Mouse (Mus musculus) heart, adult 2 months (tissue): ENCODE measurements around the gene Slc38a6. TPM values are rescaled to one million over a fixed set of nuclear protein-coding genes. Genes with fewer than 3 reads are reported as not detected.

Source experiments
- DNase-seq, 2 experiments: peaks; one replicate each; pipeline ENCODE4 v3.0.0; 2021
- H3K27ac ChIP-seq: fragments of 200-600 bp; 2 replicates; pipeline ENCODE4 v1.8.1; 2022
- H3K27me3 ChIP-seq: fragments of 200-500 bp; 2 replicates; pipeline ENCODE4 v1.6.1; 2012; ENCODE audit warnings: mild to moderate bottlenecking, low read length, inconsistent platforms, mixed read lengths; ENCODE audit not compliant: control insufficient read depth, insufficient read depth
- H3K36me3 ChIP-seq: fragments of 200-500 bp; 2 replicates; pipeline ENCODE4 v1.6.1; 2012; ENCODE audit warnings: low read length, inconsistent platforms; ENCODE audit not compliant: control insufficient read depth, insufficient read depth
- H3K4me1 ChIP-seq: fragments of 200-500 bp; 2 replicates; pipeline ENCODE4 v1.6.1; 2011; ENCODE audit warnings: low read length; ENCODE audit not compliant: control insufficient read depth, insufficient read depth
- H3K4me3 ChIP-seq: fragments of 200-600 bp; 2 replicates; pipeline ENCODE4 v1.8.1; 2022
- H3K79me2 ChIP-seq: fragments of 200-500 bp; replicated peaks from 2 replicates; pipeline ENCODE4 v1.6.1; 2012; ENCODE audit warnings: mild to moderate bottlenecking, inconsistent platforms, low read length, moderate library complexity, mixed read lengths; ENCODE audit not compliant: control insufficient read depth, insufficient read depth
- H3K9ac ChIP-seq: fragments of 200-500 bp; 2 replicates; pipeline ENCODE4 v1.6.1; 2012; ENCODE audit warnings: low read depth, mild to moderate bottlenecking, control low read depth, inconsistent platforms, low read length, mixed read lengths
- CTCF ChIP-seq: fragments of 200-600 bp; IDR thresholded peaks from 2 replicates; pipeline ENCODE4 v1.8.1; 2022; ENCODE audit warnings: antibody characterized with exemption, mild to moderate bottlenecking, moderate library complexity
- EP300 ChIP-seq: fragments of 200-500 bp; IDR thresholded peaks from 2 replicates; pipeline ENCODE4 v1.6.1; 2011; ENCODE audit warnings: low read depth, low read length, control low read depth; ENCODE audit not compliant: insufficient read depth
- POLR2A ChIP-seq: fragments of 200-500 bp; IDR thresholded peaks from 2 replicates; pipeline ENCODE4 v1.6.1; 2011; ENCODE audit warnings: mild to moderate bottlenecking, low read depth, low read length, control low read depth; ENCODE audit not compliant: insufficient read depth
- whole genome bisulfite sequencing: fragments of 180-500 bp; shearing (Covaris S2); methylation state at CpG from one replicate; pipeline ENCODE4 v1.1.7; 2018; 5-methylcytosine and 5-hydroxymethylcytosine counted together
- intact Hi-C: fragments of 180-260 bp; cut with DNase I; formaldehyde crosslinking; loops from one replicate; pipeline ENCODE4 v1.15.1; 2025
- polyA plus RNA-seq: library from polyadenylated mRNA; depleted of rRNA; stranded (reverse); fragments of >200 nt; gene quantifications from 2 replicates; pipeline ENCODE4 v1.2.3, GENCODE M21; 2012
- total RNA-seq, 2 experiments: library from RNA; stranded (reverse); gene quantifications; 2 replicates each; pipeline ENCODE4 v1.2.3; 2021

Gene Slc38a6
- total and polyA plus RNA-seq, 3 experiments = 3.8 to 8.0 (median 4.0) TPM

- Histone ChIP-seq H3K27ac (peak overlapping the region; percentile 36; the same call in 1 of the 2 replicates), H3K27me3 (no peaks in the 10 kb centered on the region), H3K79me2 (no peaks in the 10 kb centered on the region), H3K4me1 (peaks cover 14% of the 10 kb centered on the region), H3K4me3 (no peak overlapping the region), H3K36me3 (no peaks in the 10 kb centered on the region), H3K9ac (no peak overlapping the region)
- TF ChIP-seq CTCF (no peak), EP300 (no peak), POLR2A (no peak)
- no peak for DNase-seq
- 53% methylated on average over 7 of the region's 7 CpGs for WGBS
- intact Hi-C loops = no loop called here
Measured at GRCm38 (mm10) chr12:73381452-73381851, 94.9 kb downstream of the Slc38a6 start.

GRCm38 (mm10) chr12:73382290-73383178, 96.0 kb downstream of the Slc38a6 start:
- Histone ChIP-seq H3K9ac (no peak overlapping the region), H3K4me3 (no peak overlapping the region), H3K27ac (no peak overlapping the region; the same call in 1 of the 2 replicates), H3K36me3 (no peaks in the 10 kb centered on the region), H3K4me1 (peaks cover 21% of the 10 kb centered on the region), H3K79me2 (no peaks in the 10 kb centered on the region), H3K27me3 (no peaks in the 10 kb centered on the region)
- 84% methylated on average over 12 of the region's 12 CpGs for WGBS
- intact Hi-C loops = no loop called here
- no peak for TF ChIP-seq CTCF
- no peak for TF ChIP-seq EP300
- no peak for TF ChIP-seq POLR2A
- no peak for DNase-seq

GRCm38 (mm10) chr12:73383179-73383510, 96.6 kb downstream of the Slc38a6 start:
- no peaks in the 10 kb centered on the region for H3K79me2 ChIP-seq
- H3K27ac ChIP-seq = peak overlapping the region; percentile 23; the same call in 1 of the 2 replicates
- intact Hi-C loops = no loop called here
- 40% methylated on average over 5 of the region's 5 CpGs for WGBS
- H3K4me3 ChIP-seq = no peak overlapping the region
- no peaks in the 10 kb centered on the region for H3K27me3 ChIP-seq
- DNase-seq = no peak
- peaks cover 21% of the 10 kb centered on the region for H3K4me1 ChIP-seq
- no peak overlapping the region for H3K9ac ChIP-seq
- no peaks in the 10 kb centered on the region for H3K36me3 ChIP-seq
- TF ChIP-seq EP300 = 0 out of 2 replicates have a peak, but pooled peaks have one; percentile 6
- TF ChIP-seq POLR2A = no peak

- Histone ChIP-seq H3K79me2 (no peaks in the 10 kb centered on the region), H3K4me1 (peaks cover 21% of the 10 kb centered on the region), H3K27ac (peak overlapping the region; percentile 23), H3K4me3 (no peak overlapping the region), H3K9ac (no peak overlapping the region), H3K27me3 (no peaks in the 10 kb centered on the region), H3K36me3 (no peaks in the 10 kb centered on the region)
- DNase-seq = no peak
- WGBS = 23% methylated on average over 3 of the region's 3 CpGs
- intact Hi-C loops = no loop called here
- TF ChIP-seq EP300 = no peak
Measured at GRCm38 (mm10) chr12:73383861-73384260, 97.3 kb downstream of the Slc38a6 start.

GRCm38 (mm10) chr12:73384747-73385146, 98.2 kb downstream of the Slc38a6 start:
- no peak overlapping the region for H3K27ac ChIP-seq
- no peaks in the 10 kb centered on the region for H3K36me3 ChIP-seq
- intact Hi-C loops = no loop called here
- no peak for DNase-seq
- 56% methylated on average over 6 of the region's 6 CpGs for WGBS
- peaks cover 21% of the 10 kb centered on the region for H3K4me1 ChIP-seq
- H3K27me3 ChIP-seq = no peaks in the 10 kb centered on the region
- H3K9ac ChIP-seq = no peak overlapping the region
- TF ChIP-seq EP300 (no peak), CTCF (no peak), POLR2A (no peak)
- no peak overlapping the region for H3K4me3 ChIP-seq
- no peaks in the 10 kb centered on the region for H3K79me2 ChIP-seq

GRCm38 (mm10) chr12:73392507-73392906, 105.9 kb downstream of the Slc38a6 start:
- no peaks in the 10 kb centered on the region for H3K27me3 ChIP-seq
- H3K4me3 ChIP-seq = no peak overlapping the region
- H3K79me2 ChIP-seq = no peaks in the 10 kb centered on the region
- H3K27ac ChIP-seq = no peak overlapping the region
- H3K9ac ChIP-seq = no peak overlapping the region
- WGBS = 67% methylated on average over 1 of the region's 1 CpGs
- peak; percentile 23; the same call in 1 of the 2 replicates for TF ChIP-seq CTCF
- TF ChIP-seq POLR2A = no peak
- peaks cover 5% of the 10 kb centered on the region; the same call in 1 of the 2 replicates for H3K4me1 ChIP-seq
- no peaks in the 10 kb centered on the region for H3K36me3 ChIP-seq
- no peak for DNase-seq
- intact Hi-C loops = loop anchor here (5.0 to 10.0 kb wide), 2 partner anchors 48 to 105 kb away; partner anchors contain the start of genes Slc38a6 and Trmt5
